Mouse (Mus musculus): ENCODE results near the gene Ccdc154.

DNA sequence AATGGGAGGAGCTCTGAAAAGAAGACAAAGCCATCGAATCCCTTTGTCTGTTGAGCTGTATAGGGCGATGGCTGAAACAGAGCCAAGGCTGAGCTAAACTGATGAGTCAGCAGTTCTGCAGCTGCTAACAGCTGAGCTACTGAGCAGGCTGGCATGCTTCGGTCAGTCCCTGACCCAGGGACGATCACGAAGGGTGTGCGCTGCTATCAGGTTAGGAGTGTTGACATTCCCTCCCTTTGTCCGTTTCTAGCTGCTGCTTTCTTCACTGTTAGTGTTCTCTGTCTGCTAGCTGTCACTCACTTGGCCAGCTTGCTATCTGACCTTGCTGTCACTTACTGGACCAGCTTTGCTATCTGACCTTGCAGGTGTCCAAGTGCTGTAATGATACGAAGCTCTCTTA is 35.2 kb upstream of the Ccdc154 start:
- TF ChIP-seq CTCF (IDR thresholded peaks at IDR 0.05; ENCODE audit: borderline replicate concordance, insufficient read depth, low read length) (no peak), POLR2A (IDR thresholded peaks at IDR 0.05; ENCODE audit: low read depth, low read length) (no peak)
